Mouse (Mus musculus) kidney, postnatal 0 days (tissue): Measurements from ENCODE around the gene Far1. TPM values are rescaled to one million over a fixed set of nuclear protein-coding genes. Genes with fewer than 3 reads are reported as not detected.

Experiments used
- ATAC-seq: fragments of 200-750 bp; cut with Nextera tagmentation; replicated peaks from 2 replicates; pipeline ENCODE4 v1.8.0; 2017; ENCODE audit warnings: low read depth, moderate number of reproducible peaks, moderate TSS enrichment, moderate library complexity; ENCODE audit not compliant: low FRiP score
- DNase-seq: peaks from one replicate; pipeline ENCODE4 v3.0.0-alpha.2; 2016; ENCODE audit warnings: low spot score
- H3K27ac ChIP-seq: fragments of 300-500 bp; sonication (generic); 2 replicates; pipeline ENCODE4 v1.5.1; 2014; ENCODE audit warnings: mild to moderate bottlenecking
- H3K27me3 ChIP-seq: fragments of 300-500 bp; sonication (generic); 2 replicates; pipeline ENCODE4 v1.6.1; 2014; ENCODE audit warnings: low read length, mixed read lengths; ENCODE audit not compliant: insufficient read depth
- H3K36me3 ChIP-seq: fragments of 300-500 bp; sonication (generic); 2 replicates; pipeline ENCODE4 v1.6.1; 2014; ENCODE audit warnings: low read length, mixed read lengths; ENCODE audit not compliant: insufficient read depth
- H3K4me1 ChIP-seq: fragments of 300-500 bp; sonication (generic); replicated peaks from 2 replicates; pipeline ENCODE4 v1.6.1; 2014; ENCODE audit warnings: antibody characterized with exemption, low read length, mixed read lengths; ENCODE audit not compliant: insufficient read depth
- H3K4me2 ChIP-seq: fragments of 300-500 bp; sonication (generic); 2 replicates; pipeline ENCODE4 v1.6.1; 2014; ENCODE audit warnings: mild to moderate bottlenecking, low read length, moderate library complexity, mixed read lengths
- H3K4me3 ChIP-seq: fragments of 300-500 bp; sonication (generic); replicated peaks from 2 replicates; pipeline ENCODE4 v1.5.1; 2014; ENCODE audit warnings: low read depth, low read length
- H3K9ac ChIP-seq: fragments of 300-500 bp; sonication (generic); 2 replicates; pipeline ENCODE4 v1.6.1; 2014; ENCODE audit warnings: low read depth, low read length
- H3K9me3 ChIP-seq: fragments of 300-500 bp; sonication (generic); replicated peaks from 2 replicates; pipeline ENCODE4 v1.6.1; 2016; ENCODE audit warnings: low read length, inconsistent platforms, mixed read lengths
- CTCF ChIP-seq: IDR thresholded peaks from 2 replicates; pipeline ENCODE4 v1.5.1; 2016; ENCODE audit warnings: antibody characterized with exemption, low read depth, mild to moderate bottlenecking, moderate library complexity
- WGBS: fragments of 180-500 bp; shearing (Covaris S2); extraction: QIAGEN DNeasy Blood & Tissue Kit; methylation state at CpG from one replicate; pipeline ENCODE4 v1.1.7; 2014; 5-methylcytosine and 5-hydroxymethylcytosine counted together
- polyA plus RNA-seq: library from polyadenylated mRNA; unstranded; fragments of >200 nt; fragmentation: Nextera tagmentation; extraction: Ambion mirVana; gene quantifications from 2 replicates; pipeline ENCODE4 v1.2.1, GENCODE M21; 2015

Far1 gene
- polyA plus RNA-seq, 1 experiment from 2014 or later = 80.4 TPM

DNA sequence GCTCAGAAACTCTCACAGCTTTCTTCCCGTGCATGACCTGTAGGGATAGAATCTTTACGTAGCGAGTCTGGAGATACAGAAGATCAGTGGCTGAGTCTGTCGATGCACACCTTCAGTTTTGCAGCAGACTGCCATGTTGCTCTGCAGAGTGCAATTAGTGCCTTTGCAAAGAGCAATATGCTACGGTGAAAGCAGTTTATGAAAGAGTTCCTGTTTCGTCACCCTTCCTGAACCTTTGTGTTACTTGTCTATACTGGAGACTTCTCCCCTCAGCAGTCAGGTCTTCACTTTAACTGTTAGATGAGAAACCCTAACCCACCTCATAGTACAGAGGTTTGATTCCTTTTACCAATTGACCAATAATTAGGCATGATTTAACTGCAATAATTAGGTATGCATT lies 13.8 kb upstream of the Far1 start:
- Histone ChIP-seq H3K4me3 (no peak overlapping the region), H3K36me3 (no peaks in the 10 kb centered on the region), H3K9me3 (no peaks in the 10 kb centered on the region), H3K27ac (no peak overlapping the region), H3K27me3 (no peaks in the 10 kb centered on the region), H3K4me2 (no peak overlapping the region), H3K9ac (no peak overlapping the region), H3K4me1 (no peaks in the 10 kb centered on the region)
- no peak for TF ChIP-seq CTCF
- ATAC-seq (no peak), DNase-seq (no peak)
- 74% methylated on average over 6 of the region's 6 CpGs for WGBS

DNA sequence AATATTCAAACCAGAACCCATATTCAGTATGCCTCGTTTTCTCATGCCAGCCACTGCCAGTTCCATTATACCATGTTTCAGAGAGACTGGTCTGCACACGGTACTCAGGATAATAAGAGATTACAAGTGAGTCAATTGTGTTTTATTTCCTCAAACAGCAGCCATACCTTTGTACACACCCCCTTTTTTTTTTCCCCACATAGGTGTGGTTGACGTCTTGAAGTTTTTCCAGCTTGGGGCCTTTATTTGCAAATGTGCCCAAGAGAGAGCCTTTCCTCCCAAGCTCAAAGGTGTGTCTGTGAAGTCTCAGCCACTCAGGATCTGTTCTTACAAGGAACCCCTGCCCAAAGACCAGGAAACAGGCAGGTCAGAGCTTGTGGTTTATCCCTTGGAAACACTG lies 11.2 kb upstream of the Far1 start:
- Histone ChIP-seq H3K4me2 (no peak overlapping the region), H3K4me1 (no peaks in the 10 kb centered on the region), H3K36me3 (no peaks in the 10 kb centered on the region), H3K9me3 (no peaks in the 10 kb centered on the region), H3K4me3 (no peak overlapping the region), H3K27me3 (no peaks in the 10 kb centered on the region), H3K27ac (no peak overlapping the region), H3K9ac (no peak overlapping the region)
- DNase-seq = no peak
- no peak for ATAC-seq
- no peak for TF ChIP-seq CTCF
- WGBS = 65% methylated on average over 3 of the region's 3 CpGs

DNA sequence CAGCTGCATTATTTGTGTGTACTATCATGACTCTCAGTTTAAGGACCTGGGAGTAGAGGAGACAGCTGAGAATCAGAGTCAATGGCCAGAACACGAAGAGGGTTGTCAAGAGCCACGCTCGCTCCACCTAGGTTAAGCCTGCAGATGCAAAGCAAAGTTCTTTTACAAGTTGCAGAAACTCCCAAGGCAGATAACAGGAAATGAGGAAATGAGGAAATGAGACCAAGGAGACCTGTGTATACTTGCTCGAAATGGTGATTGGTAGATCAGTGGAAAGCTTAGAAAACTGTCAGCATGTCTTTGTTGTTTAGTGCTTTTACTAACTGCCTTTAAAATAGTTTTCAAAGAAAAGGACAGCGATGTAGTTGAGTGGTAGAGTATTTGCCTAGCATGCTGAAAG lies 8.6 kb upstream of the Far1 start:
- TF ChIP-seq CTCF = no peak
- Histone ChIP-seq H3K36me3 (no peaks in the 10 kb centered on the region), H3K9me3 (no peaks in the 10 kb centered on the region), H3K4me1 (no peaks in the 10 kb centered on the region), H3K9ac (no peak overlapping the region), H3K4me3 (no peak overlapping the region), H3K27me3 (no peaks in the 10 kb centered on the region), H3K27ac (no peak overlapping the region), H3K4me2 (no peak overlapping the region)
- ATAC-seq (no peak), DNase-seq (no peak)
- 57% methylated on average over 5 of the region's 5 CpGs for WGBS

DNA sequence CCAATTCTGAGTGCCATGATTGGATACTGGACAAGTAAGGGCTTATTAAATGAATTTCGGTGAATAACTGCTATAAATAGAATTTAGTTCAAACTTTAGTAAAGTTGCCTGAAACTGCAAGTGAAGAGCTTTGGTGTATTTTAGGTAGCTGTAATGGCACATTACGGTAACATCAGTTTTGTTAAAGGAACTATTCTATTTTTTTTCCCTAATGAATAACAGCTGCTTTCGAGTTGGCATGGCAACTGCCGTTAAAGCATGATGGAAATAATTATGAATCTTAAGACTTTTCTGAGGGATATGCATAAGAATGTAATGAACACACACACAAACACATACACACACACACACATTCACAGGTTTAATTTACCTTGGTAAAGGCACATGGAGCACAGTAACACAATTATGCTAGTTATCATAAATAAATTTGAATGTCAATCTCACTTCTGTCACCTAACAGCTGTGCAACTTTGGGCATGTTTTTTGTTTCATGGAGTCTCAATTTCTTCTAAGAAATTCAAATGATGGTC lies 8.1 kb upstream of the Far1 start:
- no peaks in the 10 kb centered on the region for H3K4me1 ChIP-seq
- H3K9me3 ChIP-seq = no peaks in the 10 kb centered on the region
- DNase-seq (no peak), ATAC-seq (no peak)
- H3K4me3 ChIP-seq = no peak overlapping the region
- H3K36me3 ChIP-seq = no peaks in the 10 kb centered on the region
- no peak for TF ChIP-seq CTCF
- 88% methylated on average over 4 of the region's 4 CpGs for WGBS
- H3K27me3 ChIP-seq = no peaks in the 10 kb centered on the region
- no peak overlapping the region for H3K4me2 ChIP-seq
- no peak overlapping the region for H3K27ac ChIP-seq
- H3K9ac ChIP-seq = no peak overlapping the region

DNA sequence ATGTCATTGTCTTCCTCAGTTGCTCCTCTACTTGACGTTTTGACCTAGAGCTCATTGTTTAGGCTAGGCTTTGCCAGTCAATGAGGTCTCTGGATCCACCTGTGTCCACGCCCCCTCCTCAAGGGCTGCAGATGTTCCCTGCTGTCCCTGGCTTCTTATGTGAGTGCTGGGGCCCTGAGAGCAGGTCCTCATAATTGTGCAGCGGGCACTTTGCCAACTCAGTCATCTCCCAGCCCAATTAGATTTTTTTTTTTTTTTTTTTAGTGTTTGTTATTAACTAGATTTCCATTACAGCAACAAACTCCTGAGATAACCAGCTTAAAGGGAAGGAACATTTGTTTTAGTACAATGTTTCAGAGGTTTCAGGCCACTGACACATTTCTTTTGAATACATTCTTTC lies 5.8 kb upstream of the Far1 start:
- Histone ChIP-seq H3K36me3 (no peaks in the 10 kb centered on the region), H3K4me2 (no peak overlapping the region), H3K27ac (no peak overlapping the region), H3K27me3 (no peaks in the 10 kb centered on the region), H3K4me1 (0 out of 2 replicates have a peak, but pooled peaks cover 4% of the 10 kb centered on the region), H3K4me3 (no peak overlapping the region), H3K9ac (no peak overlapping the region), H3K9me3 (no peaks in the 10 kb centered on the region)
- DNase-seq = no peak
- WGBS = 44% methylated on average over 3 of the region's 3 CpGs
- TF ChIP-seq CTCF = no peak
- ATAC-seq = no peak

DNA sequence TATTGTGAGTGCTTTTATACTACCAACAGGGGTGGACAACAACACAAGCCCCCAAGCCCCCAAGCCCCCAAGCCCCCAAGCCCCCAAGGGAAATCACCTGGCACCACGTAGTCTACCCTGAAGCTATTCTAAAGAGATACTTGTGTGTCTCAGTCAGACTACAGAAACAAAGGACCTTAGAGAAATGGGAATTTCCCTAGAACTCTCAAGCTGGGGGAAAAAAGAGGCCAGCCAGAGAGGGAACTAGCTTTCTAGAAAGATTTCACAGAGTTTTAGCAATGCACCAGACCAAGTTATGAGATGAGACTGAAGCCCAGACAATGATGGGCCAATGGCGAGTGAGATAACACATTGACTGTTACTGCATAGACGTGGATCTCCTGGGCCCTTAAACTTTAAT lies 2.2 kb upstream of the Far1 start:
- no peaks in the 10 kb centered on the region for H3K9me3 ChIP-seq
- TF ChIP-seq CTCF = no peak
- no peak overlapping the region for H3K27ac ChIP-seq
- no peaks in the 10 kb centered on the region for H3K36me3 ChIP-seq
- H3K4me2 ChIP-seq = no peak overlapping the region
- ATAC-seq = no peak
- 87% methylated on average over 3 of the region's 3 CpGs for WGBS
- H3K9ac ChIP-seq = no peak overlapping the region
- H3K4me1 ChIP-seq = 0 out of 2 replicates have a peak, but pooled peaks cover 15% of the 10 kb centered on the region
- no peak overlapping the region for H3K4me3 ChIP-seq
- no peaks in the 10 kb centered on the region for H3K27me3 ChIP-seq
- no peak for DNase-seq
